Mouse (Mus musculus) embryonic fibroblast, embryonic 13.5 days (primary cell): ENCODE measurements around the gene A830031A19Rik.

Experiments used
- CTCF ChIP-seq: IDR thresholded peaks from 2 replicates; pipeline ENCODE4 v1.5.1; 2011; ENCODE audit warnings: mild to moderate bottlenecking, control low read depth, low read length, moderate library complexity, borderline replicate concordance; ENCODE audit not compliant: insufficient read depth
- POLR2A ChIP-seq: IDR thresholded peaks from 2 replicates; pipeline ENCODE4 v1.6.1; 2011; ENCODE audit warnings: low read depth, mild to moderate bottlenecking, control low read depth, low read length, moderate library complexity

- 0 out of 2 replicates have a peak, but pooled peaks have one; percentile 13 for TF ChIP-seq CTCF
- no peak for TF ChIP-seq POLR2A
Measured at GRCm38 (mm10) chr11:24081016-24081686, 6.3 kb upstream of the A830031A19Rik start.
